Mouse (Mus musculus): ENCODE data around the gene Faf2.
A peak's percentile ranks its signal among the peaks of the same experiment; 100 is the strongest.

- peak; percentile 81 to 92 for TF ChIP-seq POLR2A (IDR thresholded peaks at IDR 0.05; ENCODE audit: control insufficient read depth in 1 of 2, insufficient read depth in 1 of 2, low read depth in 1 of 2, low read length in 2 of 2, poor library complexity in 1 of 2)
- TF ChIP-seq TAL1 (IDR thresholded peaks at IDR 0.05; ENCODE audit: low read length) = no peak
- TF ChIP-seq GABPA (IDR thresholded peaks at IDR 0.05; ENCODE audit: low read depth, low read length) = no peak
- TF ChIP-seq ZKSCAN1 (IDR thresholded peaks at IDR 0.05; ENCODE audit: low read depth, low read length) = no peak
These were observed at the start of gene Faf2 for GRCm38 (mm10) chr13:54621155-54621932.
